Mouse (Mus musculus) lung, postnatal 0 days (tissue): ENCODE results near the gene Hs6st1.

ENCODE experiments used
- CTCF ChIP-seq: IDR thresholded peaks from 2 replicates; pipeline ENCODE4 v1.5.1; 2016; ENCODE audit warnings: antibody characterized with exemption, mild to moderate bottlenecking
- EP300 ChIP-seq: IDR thresholded peaks from 2 replicates; pipeline ENCODE4 v1.6.1; 2016; ENCODE audit warnings: antibody characterized with exemption, mild to moderate bottlenecking, control low read depth

GRCm38 (mm10) chr1:36133647-36134046 lies 65.4 kb downstream of the Hs6st1 start:
- no peak for TF ChIP-seq CTCF
- no peak for TF ChIP-seq EP300
